Mouse (Mus musculus) hindbrain, embryonic 10.5 days (tissue): ENCODE measurements around the gene Syt17. TPM values are rescaled to one million over a fixed set of nuclear protein-coding genes. Genes with fewer than 3 reads are reported as not detected.
"Not testable (repeated sequence)": the region's sequence is repeated elsewhere in the genome, so short reads cannot be mapped to it uniquely, and the experiment has no call there.

Source experiments
- DNase-seq: peaks from one replicate; pipeline ENCODE4 v3.0.0-alpha.2; 2017; ENCODE audit warnings: low spot score
- H3K27ac ChIP-seq: fragments of 300-500 bp; sonication (generic); 2 replicates; pipeline ENCODE4 v1.5.1; 2016; ENCODE audit warnings: mild to moderate bottlenecking, moderate library complexity
- H3K27me3 ChIP-seq: fragments of 300-500 bp; sonication (generic); 2 replicates; pipeline ENCODE4 v1.6.1; 2016; ENCODE audit warnings: mild to moderate bottlenecking; ENCODE audit not compliant: poor library complexity, insufficient read depth, severe bottlenecking
- H3K36me3 ChIP-seq: fragments of 300-500 bp; sonication (generic); 2 replicates; pipeline ENCODE4 v1.6.1; 2016; ENCODE audit warnings: mild to moderate bottlenecking, moderate library complexity
- H3K4me1 ChIP-seq: fragments of 300-500 bp; sonication (generic); replicated peaks from 2 replicates; pipeline ENCODE4 v1.6.1; 2016; ENCODE audit warnings: mild to moderate bottlenecking
- H3K4me3 ChIP-seq: fragments of 300-500 bp; sonication (generic); 2 replicates; pipeline ENCODE4 v1.5.1; 2016; ENCODE audit warnings: mild to moderate bottlenecking, moderate library complexity
- H3K9me3 ChIP-seq: fragments of 300-500 bp; sonication (generic); 2 replicates; pipeline ENCODE4 v1.6.1; 2016; ENCODE audit warnings: mild to moderate bottlenecking, moderate library complexity
- WGBS: fragments of 180-500 bp; shearing (Covaris S2); methylation state at CpG from one replicate; pipeline ENCODE4 v1.1.7; 2016; 5-methylcytosine and 5-hydroxymethylcytosine counted together
- polyA plus RNA-seq: library from polyadenylated mRNA; unstranded; fragments of >200 nt; fragmentation: Nextera tagmentation; extraction: Ambion mirVana; gene quantifications from 2 replicates; pipeline ENCODE4 v1.2.1, GENCODE M21; 2016

Syt17 gene
- polyA plus RNA-seq, 1 experiment from 2014 or later: 3.0 TPM

- Histone ChIP-seq H3K27me3 (no peaks in the 10 kb centered on the region), H3K27ac (no peak overlapping the region), H3K9me3 (no peaks in the 10 kb centered on the region), H3K4me1 (peaks cover 20% of the 10 kb centered on the region), H3K36me3 (no peaks in the 10 kb centered on the region), H3K4me3 (no peak overlapping the region)
- no peak for DNase-seq
- WGBS: 89% methylated on average over 6 of the region's 6 CpGs
Observed at GRCm38 (mm10) chr7:118363587-118364233, 84.3 kb downstream of the Syt17 start.

- no peaks in the 10 kb centered on the region for H3K9me3 ChIP-seq
- H3K27ac ChIP-seq: no peak overlapping the region
- H3K36me3 ChIP-seq: no peaks in the 10 kb centered on the region
- H3K4me1 ChIP-seq: peaks cover 20% of the 10 kb centered on the region
- H3K4me3 ChIP-seq: no peak overlapping the region
- no peaks in the 10 kb centered on the region for H3K27me3 ChIP-seq
- 100% methylated on average over 1 of the region's 1 CpGs for WGBS
- DNase-seq: no peak
Observed at GRCm38 (mm10) chr7:118362931-118363330, 85.1 kb downstream of the Syt17 start.

GRCm38 (mm10) chr7:118362258-118362657 is 85.8 kb downstream of the Syt17 start:
- no peak overlapping the region for H3K4me3 ChIP-seq
- WGBS: 65% methylated on average over 3 of the region's 3 CpGs
- DNase-seq: no peak
- H3K27me3 ChIP-seq: no peaks in the 10 kb centered on the region
- no peak overlapping the region for H3K27ac ChIP-seq
- H3K4me1 ChIP-seq: peaks cover 20% of the 10 kb centered on the region
- H3K36me3 ChIP-seq: no peaks in the 10 kb centered on the region
- no peaks in the 10 kb centered on the region for H3K9me3 ChIP-seq

GRCm38 (mm10) chr7:118358977-118359376 is 89.0 kb downstream of the Syt17 start:
- H3K4me1 ChIP-seq: no peaks in the 10 kb centered on the region
- DNase-seq: no peak
- 51% methylated on average over 3 of the region's 3 CpGs for WGBS
- H3K4me3 ChIP-seq: no peak overlapping the region
- H3K9me3 ChIP-seq: no peaks in the 10 kb centered on the region
- no peaks in the 10 kb centered on the region for H3K27me3 ChIP-seq
- H3K36me3 ChIP-seq: no peaks in the 10 kb centered on the region
- H3K27ac ChIP-seq: no peak overlapping the region

GRCm38 (mm10) chr7:118356410-118357005 is 91.5 kb downstream of the Syt17 start:
- H3K9me3 ChIP-seq, DNase-seq, H3K4me3 ChIP-seq, H3K36me3 ChIP-seq, H3K4me1 ChIP-seq, H3K27ac ChIP-seq, H3K27me3 ChIP-seq: not testable (repeated sequence)
- WGBS: 72% methylated on average over 8 of the region's 8 CpGs

GRCm38 (mm10) chr7:118350840-118351239 is 97.2 kb downstream of the Syt17 start:
- no peaks in the 10 kb centered on the region for H3K9me3 ChIP-seq
- no peak overlapping the region for H3K4me3 ChIP-seq
- DNase-seq: no peak
- WGBS: 80% methylated on average over 2 of the region's 2 CpGs
- H3K27ac ChIP-seq: no peak overlapping the region
- H3K27me3 ChIP-seq: no peaks in the 10 kb centered on the region
- no peaks in the 10 kb centered on the region for H3K4me1 ChIP-seq
- no peaks in the 10 kb centered on the region for H3K36me3 ChIP-seq

- Histone ChIP-seq H3K9me3 (no peaks in the 10 kb centered on the region), H3K27me3 (no peaks in the 10 kb centered on the region), H3K36me3 (no peaks in the 10 kb centered on the region), H3K4me3 (no peak overlapping the region), H3K4me1 (no peaks in the 10 kb centered on the region), H3K27ac (no peak overlapping the region)
- no peak for DNase-seq
- WGBS: 85% methylated on average over 2 of the region's 2 CpGs
Observed at GRCm38 (mm10) chr7:118346943-118347342, 101.1 kb downstream of the Syt17 start.

- Histone ChIP-seq H3K27ac (no peak overlapping the region), H3K4me1 (no peaks in the 10 kb centered on the region), H3K36me3 (no peaks in the 10 kb centered on the region), H3K9me3 (no peaks in the 10 kb centered on the region), H3K27me3 (no peaks in the 10 kb centered on the region), H3K4me3 (no peak overlapping the region)
- DNase-seq: no peak
- 77% methylated on average over 2 of the region's 2 CpGs for WGBS
Observed at GRCm38 (mm10) chr7:118346432-118346831, 101.6 kb downstream of the Syt17 start.

- Histone ChIP-seq H3K9me3 (no peaks in the 10 kb centered on the region), H3K27ac (no peak overlapping the region), H3K4me1 (no peaks in the 10 kb centered on the region), H3K27me3 (no peaks in the 10 kb centered on the region), H3K36me3 (no peaks in the 10 kb centered on the region), H3K4me3 (no peak overlapping the region)
- no peak for DNase-seq
- 80% methylated on average over 3 of the region's 3 CpGs for WGBS
Observed at GRCm38 (mm10) chr7:118345396-118345795, 102.6 kb downstream of the Syt17 start.

GRCm38 (mm10) chr7:118344701-118345100 is 103.3 kb downstream of the Syt17 start:
- Histone ChIP-seq H3K36me3 (no peaks in the 10 kb centered on the region), H3K4me1 (no peaks in the 10 kb centered on the region), H3K27me3 (no peaks in the 10 kb centered on the region), H3K27ac (no peak overlapping the region), H3K9me3 (no peaks in the 10 kb centered on the region), H3K4me3 (no peak overlapping the region)
- DNase-seq: no peak
- 87% methylated on average over 9 of the region's 9 CpGs for WGBS

Other genes with a start within 250 kb of the Syt17 start
- 15.8 and 17.1 TPM in 2 replicates for gene Smg1, start 204.6 kb downstream of the Syt17 start, polyA plus RNA-seq
- gene Itpripl2, start 43.8 kb upstream of the Syt17 start, polyA plus RNA-seq: 0.93 and 1.1 TPM in 2 replicates
- 122 and 128 TPM in 2 replicates for gene Coq7, start 85.1 kb upstream of the Syt17 start, polyA plus RNA-seq
- gene Tmc7, start 136.5 kb upstream of the Syt17 start, polyA plus RNA-seq: 8.4 and 8.6 TPM in 2 replicates
- gene Tmc5, start 149.1 kb upstream of the Syt17 start, polyA plus RNA-seq: 0.22 and 0.51 TPM in 2 replicates